Mouse (Mus musculus) kidney, adult 8-10 months (tissue): Measurements from ENCODE around the gene Smg5.

Experiments
- DNase-seq, 2 experiments: peaks; one replicate each; pipeline ENCODE4 v3.0.0; 2022

Smg5 gene

GRCm38 (mm10) chr3:88395742-88396141, 59.7 kb downstream of the Smg5 start:
- no peak for DNase-seq

- DNase-seq = no peak
These were observed 62.6 kb downstream of the Smg5 start for GRCm38 (mm10) chr3:88398666-88399065.

- no peak for DNase-seq
These were observed 67.6 kb downstream of the Smg5 start for GRCm38 (mm10) chr3:88403522-88404230.

DNA sequence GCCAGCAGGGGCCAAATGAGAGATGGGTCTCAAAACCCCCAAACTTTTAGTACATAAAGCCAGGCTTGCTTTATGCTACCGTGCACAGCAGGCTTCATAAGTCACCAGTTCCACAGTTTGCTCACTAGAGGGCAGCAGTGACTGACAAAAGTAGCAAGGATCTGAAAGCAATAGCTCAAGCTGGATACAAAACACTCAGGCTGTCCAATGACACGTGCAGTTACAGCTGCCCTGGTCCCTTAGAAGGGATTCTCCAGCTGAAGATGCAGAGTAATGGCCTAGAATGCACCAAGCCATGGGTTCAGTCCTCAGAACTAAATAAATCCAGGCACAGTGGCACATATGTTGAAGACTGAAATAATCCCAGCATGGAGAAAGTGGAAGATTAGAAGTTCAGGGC, 71.0 kb downstream of the Smg5 start:
- DNase-seq = peak; percentile 50 to 71

GRCm38 (mm10) chr3:88407529-88407928, 71.5 kb downstream of the Smg5 start:
- no peak for DNase-seq

- no peak for DNase-seq
These were observed 72.9 kb downstream of the Smg5 start for GRCm38 (mm10) chr3:88408953-88409352.

- DNase-seq = peak; percentile 94
These were observed 73.9 kb downstream of the Smg5 start, which contains the start of gene Pmf1 for GRCm38 (mm10) chr3:88409741-88410644. TSS of gene Pmf1 (minus strand) at chr3:88410331.

- no peak for DNase-seq
These were observed 74.6 kb downstream of the Smg5 start for GRCm38 (mm10) chr3:88410645-88411031.

DNA sequence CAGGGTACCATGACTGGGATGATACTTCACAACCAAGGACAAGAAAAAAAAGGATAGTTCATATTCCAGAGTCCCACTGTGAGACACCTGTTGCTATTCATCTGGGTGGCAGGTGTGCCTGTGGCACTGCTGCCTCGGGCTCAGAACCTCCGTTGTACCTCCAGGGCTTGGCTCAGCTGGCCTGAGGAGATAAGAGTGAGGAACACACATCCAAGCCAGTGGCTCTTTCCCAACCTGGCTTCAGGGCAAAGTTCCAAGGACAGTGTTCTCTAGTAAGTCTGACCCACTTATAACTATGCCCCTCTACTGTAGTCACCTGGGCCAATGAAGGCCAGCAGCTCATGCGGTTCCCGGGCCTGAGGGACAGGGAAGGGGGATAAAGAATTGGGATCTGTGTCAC, 75.6 kb downstream of the Smg5 start:
- no peak for DNase-seq
